Mouse (Mus musculus): ENCODE data around the gene Dip2c. TPM values are rescaled to one million over a fixed set of nuclear protein-coding genes. Genes with fewer than 3 reads are reported as not detected.

The Dip2c gene
- polyA plus RNA-seq, 3 experiments from 2014 or later: 0.64 to 0.79 TPM; not detected in 1

GRCm38 (mm10) chr13:9547698-9548344 lies 271.5 kb downstream of the Dip2c start:
- no peak for ATAC-seq

GRCm38 (mm10) chr13:9562099-9562498 lies 285.8 kb downstream of the Dip2c start:
- no peak for ATAC-seq

- peak; percentile 56 for ATAC-seq
Measured at GRCm38 (mm10) chr13:9562921-9563320, 286.6 kb downstream of the Dip2c start.

DNA sequence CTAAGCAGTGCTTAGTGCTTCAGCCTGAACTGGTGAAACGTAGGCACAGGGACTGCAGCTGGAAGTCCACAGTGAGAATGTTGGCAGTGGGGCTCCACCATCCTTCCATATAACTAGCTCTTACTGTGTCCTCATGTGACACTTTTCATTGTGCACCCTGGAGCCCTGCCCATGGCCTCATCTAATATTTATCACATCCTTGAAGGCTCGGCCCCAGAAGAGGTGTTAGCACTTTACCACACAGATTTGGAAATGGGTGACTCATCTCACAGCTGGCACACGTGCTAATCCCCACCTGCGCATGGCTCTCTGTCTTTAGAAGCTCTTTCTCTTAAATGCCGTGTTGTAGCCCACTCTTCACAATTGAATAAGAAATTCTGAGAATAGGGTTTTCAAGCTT lies 292.5 kb downstream of the Dip2c start:
- no peak for ATAC-seq

DNA sequence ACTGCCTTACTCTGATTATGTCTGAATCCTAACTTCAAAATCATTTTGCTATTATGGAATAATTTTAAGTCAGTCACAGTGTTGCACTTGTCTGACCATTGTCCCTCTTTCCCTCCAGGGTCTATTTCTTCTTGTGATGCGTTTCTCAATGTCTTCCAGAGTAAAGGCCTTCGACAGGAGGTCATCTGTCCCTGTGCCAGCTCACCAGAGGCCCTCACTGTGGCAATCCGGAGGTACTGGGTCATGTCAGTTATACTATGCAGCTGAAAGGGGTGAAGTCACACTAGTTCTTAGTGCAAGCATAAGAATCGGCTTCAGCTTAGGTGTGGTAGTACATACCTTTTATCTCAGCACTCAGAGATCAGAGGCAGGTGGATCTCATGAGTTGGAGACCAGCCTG lies 300.4 kb downstream of the Dip2c start:
- ATAC-seq: no peak

DNA sequence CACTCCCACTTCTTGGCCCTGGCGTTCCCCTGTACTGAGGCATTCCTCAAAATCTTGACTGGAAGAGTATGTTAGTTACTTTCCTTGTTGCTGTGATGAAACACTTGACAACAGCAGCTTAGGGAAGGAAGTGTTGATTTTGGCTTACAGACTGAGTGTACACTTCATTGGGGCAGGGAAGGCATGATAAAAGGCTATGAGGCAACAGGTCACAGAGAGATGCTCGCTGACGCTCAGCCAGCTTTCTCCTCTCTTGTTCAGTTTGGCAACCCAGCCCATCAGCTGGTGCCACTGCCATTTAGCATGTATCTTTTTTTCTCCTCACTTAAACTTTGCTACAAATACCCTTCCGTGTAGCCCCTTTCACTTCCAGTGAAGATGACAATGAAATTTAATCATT lies 302.1 kb downstream of the Dip2c start:
- no peak for ATAC-seq

DNA sequence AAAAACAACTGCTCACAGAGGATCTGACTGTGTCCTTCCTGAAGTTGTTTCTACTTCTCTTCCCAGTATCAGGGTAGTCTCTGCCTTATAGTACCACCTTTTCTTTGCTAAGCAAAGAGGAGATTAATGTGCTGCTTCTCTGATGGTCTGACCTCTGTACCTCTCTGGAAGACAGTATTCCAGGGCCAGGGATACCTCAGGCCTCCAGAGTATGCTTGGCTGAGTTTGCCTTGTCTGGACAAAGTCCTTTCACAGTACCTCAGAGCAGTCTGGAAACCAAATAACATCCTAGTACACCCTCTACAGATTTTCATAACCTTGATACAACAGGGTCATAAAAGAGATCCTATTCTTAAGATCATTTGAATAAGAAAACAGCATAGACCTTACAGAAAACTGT lies 305.5 kb downstream of the Dip2c start:
- ATAC-seq: no peak

- no peak for ATAC-seq
Measured at GRCm38 (mm10) chr13:9583579-9583978, 307.3 kb downstream of the Dip2c start.

- ATAC-seq: no peak
Measured at GRCm38 (mm10) chr13:9599334-9600096, 323.2 kb downstream of the Dip2c start.

- ATAC-seq: no peak
Measured at GRCm38 (mm10) chr13:9601350-9601749, 325.0 kb downstream of the Dip2c start.

GRCm38 (mm10) chr13:9611229-9611628 lies 334.9 kb downstream of the Dip2c start:
- ATAC-seq: no peak

DNA sequence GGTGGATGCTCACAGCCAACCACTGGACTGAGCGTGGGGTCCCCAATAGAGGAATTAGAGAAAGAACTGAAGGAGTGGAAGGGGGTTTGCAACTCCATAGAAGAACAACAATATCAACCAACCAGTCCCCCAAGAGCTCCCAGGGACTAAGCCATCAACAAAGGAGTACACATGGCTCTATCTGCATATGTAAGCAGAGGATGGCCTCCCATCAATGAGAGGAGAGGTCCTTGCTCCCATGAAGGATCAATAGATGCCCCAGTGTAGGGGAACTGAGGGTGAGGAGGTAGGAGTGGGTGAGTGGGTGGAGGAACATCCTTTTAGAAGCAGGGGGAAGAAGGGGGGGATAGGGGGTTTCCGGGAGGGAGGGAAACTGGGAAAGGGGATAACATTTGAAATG lies 356.4 kb downstream of the Dip2c start:
- ATAC-seq: no peak

DNA sequence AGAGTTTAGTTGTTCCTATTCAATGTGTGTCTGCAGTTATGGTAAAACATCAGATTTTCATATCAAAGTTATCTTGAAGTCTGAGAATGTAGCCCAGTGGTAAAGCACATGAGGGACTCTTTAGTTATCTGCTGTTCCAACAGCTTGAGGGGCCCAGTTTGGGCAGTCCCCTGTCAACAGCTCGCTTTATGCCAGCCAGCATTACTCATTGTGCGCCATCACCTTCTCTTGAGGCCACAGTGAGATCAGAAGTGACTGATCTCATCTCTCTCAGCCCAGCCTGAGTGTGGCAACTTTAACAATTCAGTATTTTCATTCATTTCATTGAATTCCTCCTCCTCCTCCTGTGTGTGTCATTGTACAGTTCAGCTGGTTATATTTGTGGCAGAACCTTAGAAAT lies 359.6 kb downstream of the Dip2c start:
- no peak for ATAC-seq

DNA sequence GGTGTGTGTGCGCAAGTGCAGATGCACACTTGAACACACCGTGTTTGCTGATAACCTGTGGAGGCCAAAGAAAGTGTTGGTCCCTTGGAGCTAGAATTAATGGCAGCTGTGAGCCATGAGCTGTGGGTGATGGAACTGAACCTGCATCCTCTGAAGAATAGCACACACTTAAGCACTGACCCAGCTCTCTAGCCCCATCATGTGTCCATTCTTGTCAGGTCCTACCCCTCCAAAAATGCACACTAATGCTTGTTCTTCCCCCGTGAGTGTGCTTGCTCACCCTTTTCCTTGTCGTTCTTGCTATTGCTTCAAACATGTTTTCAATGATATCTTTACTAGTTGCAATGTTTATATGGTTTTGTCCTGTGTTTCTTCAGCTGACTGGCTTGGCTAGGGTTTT lies 360.2 kb downstream of the Dip2c start:
- peak; percentile 35 for ATAC-seq

GRCm38 (mm10) chr13:9637949-9638348 lies 361.6 kb downstream of the Dip2c start:
- ATAC-seq: peak; percentile 52

- ATAC-seq: no peak
Measured at GRCm38 (mm10) chr13:9648716-9649115, 372.4 kb downstream of the Dip2c start.

DNA sequence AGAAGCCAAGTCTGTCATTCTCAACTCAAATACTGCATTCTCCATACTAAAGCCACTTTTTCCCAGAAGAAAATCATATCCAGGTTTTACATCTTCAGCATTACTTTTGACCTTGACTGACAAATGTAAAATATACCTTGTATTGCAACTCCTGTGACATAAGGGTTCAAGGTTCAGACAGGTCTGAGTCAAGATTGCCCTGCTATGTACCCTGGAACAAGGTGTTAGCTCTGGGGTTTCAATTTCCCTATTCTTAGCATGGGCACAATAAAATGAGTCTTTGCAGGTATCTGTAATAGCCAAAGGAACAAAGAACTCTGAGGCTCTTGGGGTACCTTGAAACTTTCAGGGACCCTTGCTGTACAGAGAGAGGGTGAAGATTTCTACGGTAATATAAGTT lies 373.6 kb downstream of the Dip2c start:
- ATAC-seq: no peak

- ATAC-seq: no peak
Measured at GRCm38 (mm10) chr13:9650580-9650979, 374.3 kb downstream of the Dip2c start.

DNA sequence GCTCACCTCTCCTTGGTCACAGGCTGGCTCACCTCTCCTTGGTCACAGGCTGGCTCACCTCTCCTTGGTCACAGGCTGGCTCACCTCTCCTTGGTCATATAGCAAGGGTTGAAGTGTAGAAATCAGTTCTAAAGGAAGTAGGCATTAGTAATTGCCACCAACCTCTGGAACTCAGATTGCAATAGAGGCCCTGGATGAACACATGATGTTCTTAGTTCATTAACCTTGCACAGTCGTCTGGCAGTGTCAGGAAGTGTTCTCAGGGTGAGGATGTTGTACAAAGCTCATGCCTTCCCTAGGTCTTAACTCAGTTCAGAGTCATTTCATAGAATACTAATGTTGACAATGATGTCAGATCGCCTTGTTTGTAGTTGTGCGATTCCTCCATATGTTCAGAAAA lies 376.7 kb downstream of the Dip2c start:
- no peak for ATAC-seq

DNA sequence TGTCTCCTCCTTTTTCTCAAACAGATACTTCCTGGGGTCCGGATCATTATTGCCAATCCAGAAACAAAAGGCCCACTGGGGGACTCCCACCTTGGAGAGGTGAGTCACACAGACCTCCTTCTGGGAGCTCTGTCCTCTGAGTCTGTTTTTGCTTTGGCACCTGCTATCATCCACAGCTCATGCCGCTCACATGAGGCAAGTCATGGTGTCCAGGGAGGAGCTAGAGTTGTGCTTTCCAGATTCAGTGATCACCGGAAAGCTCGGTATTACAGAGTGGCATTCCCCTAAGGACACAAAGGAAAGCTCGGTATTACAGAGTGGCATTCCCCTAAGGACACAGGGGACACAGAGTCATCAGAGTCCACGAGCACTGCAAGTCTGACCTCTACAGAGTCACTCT lies 380.3 kb downstream of the Dip2c start:
- ATAC-seq: no peak

DNA sequence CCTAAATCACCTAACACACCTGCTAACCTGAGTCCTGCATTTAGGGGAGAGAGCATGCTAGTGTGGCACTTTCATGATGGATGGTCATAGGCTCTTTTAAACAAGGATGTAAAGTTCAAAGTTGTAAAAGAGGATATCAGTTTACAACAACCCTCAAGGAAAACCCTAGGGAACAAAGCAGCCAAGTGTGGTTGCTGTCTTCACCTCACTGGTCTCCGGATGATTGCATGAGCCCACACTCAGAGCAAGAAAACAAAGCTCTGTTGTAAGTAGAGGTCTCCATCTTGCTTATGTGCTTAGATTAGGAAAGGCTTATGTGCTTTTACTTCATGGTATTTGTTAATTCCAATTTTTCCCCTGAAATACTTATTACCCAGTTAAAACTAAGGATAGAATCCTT lies 384.4 kb downstream of the Dip2c start:
- ATAC-seq: no peak

DNA sequence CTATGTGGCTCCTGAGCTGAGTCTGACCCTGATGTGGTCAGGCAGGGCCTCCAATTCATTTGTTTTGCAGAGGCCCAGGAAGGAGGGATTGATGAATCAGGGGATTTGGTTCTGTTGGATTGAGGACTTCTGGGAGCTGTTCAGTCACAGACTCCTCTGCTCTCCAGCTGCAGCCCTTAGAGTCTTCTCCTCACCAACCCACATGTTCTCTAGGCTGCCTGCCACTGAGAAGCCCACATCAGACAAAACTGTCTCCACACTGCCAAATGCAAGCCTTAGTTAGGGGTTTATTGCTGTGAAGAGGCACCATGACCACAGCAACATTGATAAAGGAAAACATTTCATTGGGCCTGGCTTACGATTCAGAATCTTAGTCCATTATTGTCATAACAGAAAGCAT lies 387.3 kb downstream of the Dip2c start:
- no peak for ATAC-seq

DNA sequence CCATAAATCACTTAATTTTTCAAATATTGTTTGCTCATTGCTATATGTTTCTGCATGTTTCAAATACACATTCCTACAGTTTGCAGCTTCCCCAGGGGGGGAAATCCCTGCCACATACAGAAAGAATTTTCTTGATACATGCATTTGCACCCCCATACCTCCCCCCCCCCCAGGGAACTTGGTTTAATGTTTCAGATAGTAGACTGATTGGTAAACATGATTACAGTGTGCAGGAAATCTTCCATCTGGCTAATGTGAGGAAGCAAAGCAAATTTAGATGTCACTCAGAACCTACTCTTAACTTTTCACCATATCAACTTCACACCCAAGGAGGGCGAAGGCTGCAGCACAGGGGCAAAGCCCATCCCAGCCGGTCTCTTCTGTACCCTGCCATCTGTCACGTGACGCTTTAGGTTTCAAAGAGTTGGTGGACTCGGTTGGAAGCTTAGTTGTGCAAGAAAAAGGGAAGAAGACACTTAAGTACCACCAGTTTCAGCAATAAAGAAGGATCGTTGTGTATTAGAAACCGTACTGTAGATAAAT lies 391.7 kb downstream of the Dip2c start:
- no peak for ATAC-seq

DNA sequence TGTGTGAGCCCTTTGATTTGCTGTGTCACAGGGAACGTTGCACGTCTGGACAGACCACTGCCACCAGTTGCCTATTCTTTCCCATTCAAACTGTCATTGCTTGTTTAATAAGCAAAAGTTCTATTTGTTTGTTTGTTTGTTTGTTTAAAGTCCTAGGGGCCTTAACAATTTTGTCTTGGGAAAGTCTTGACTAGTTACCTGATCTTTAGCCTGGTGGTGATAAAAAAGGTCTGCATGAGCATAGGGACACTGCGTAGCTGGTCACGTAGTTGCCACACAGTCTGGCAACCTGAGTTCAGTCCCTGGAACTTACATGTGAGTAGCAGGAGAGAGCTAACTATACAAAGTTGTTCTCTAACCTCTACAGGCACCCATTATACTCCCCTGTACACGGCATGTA lies 392.9 kb downstream of the Dip2c start:
- ATAC-seq: no peak
